Mouse (Mus musculus) kidney, adult 10 weeks (tissue): ENCODE measurements around the gene Kcnj15. TPM values are rescaled to one million over a fixed set of nuclear protein-coding genes. Genes with fewer than 3 reads are reported as not detected.

ENCODE experiments used
- polyA plus RNA-seq: library from polyadenylated mRNA; stranded (reverse); fragments of 350-450 nt; fragmentation: Illumina TruSeq; extraction: RNeasy Lipid Tissue Mini Kit (QIAGEN cat#74804); gene quantifications from one replicate; pipeline ENCODE4 v1.2.3, GENCODE M21; 2014; ENCODE audit warnings: low read depth, low replicate concordance

Gene Kcnj15
- 670 TPM for polyA plus RNA-seq

DNA sequence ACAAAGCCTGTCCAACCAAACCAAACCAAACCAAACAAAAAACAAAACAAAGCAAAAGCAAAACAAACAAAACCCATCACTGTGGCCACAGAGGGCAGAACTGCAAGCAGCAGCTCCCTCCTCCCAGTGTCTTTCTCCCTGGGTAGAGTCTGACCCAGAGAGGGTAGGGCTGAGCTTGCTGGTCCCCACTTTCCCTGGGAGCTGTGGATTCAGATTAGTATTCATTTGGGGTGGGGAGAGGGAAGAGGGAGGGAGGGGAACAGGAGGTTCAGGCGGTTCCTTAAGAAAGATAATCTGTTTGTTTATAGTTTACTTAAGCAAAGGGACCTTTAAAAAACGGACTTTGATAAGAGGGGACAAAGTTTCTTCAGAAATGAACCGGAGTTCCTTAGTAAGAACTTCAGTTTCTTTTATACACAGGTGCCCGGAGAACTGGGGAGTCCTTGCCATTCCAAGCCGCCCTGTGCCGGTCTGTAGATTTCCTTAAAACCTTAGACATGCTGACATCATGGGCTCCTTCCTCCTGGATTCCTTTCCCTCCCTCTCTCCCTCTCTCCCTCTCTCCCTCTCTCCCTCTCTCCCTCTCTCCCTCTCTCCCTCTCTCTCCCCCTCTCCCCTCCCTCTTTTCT is at the start of gene Kcnj15:
Gene Kcnj15 (plus strand): TSS at position 293 of the 629 bp plus-strand sequence.

